Mouse (Mus musculus) midbrain, embryonic 16.5 days (tissue): ENCODE measurements around the gene Serinc3. TPM values are rescaled to one million over a fixed set of nuclear protein-coding genes. Genes with fewer than 3 reads are reported as not detected.
"Not testable (repeated sequence)": the region's sequence is repeated elsewhere in the genome, so short reads cannot be mapped to it uniquely, and the experiment has no call there.

ENCODE experiments used
- ATAC-seq: fragments of 200-750 bp; cut with Nextera tagmentation; 2 replicates; pipeline ENCODE4 v1.8.0; 2017; ENCODE audit warnings: moderate TSS enrichment
- H3K27ac ChIP-seq: fragments of 300-500 bp; sonication (generic); 2 replicates; pipeline ENCODE4 v1.5.1; 2014; ENCODE audit warnings: mild to moderate bottlenecking, low read length, mixed read lengths
- H3K27me3 ChIP-seq: fragments of 300-500 bp; sonication (generic); 2 replicates; pipeline ENCODE4 v1.6.1; 2014; ENCODE audit warnings: low read depth, low read length, mixed read lengths; ENCODE audit not compliant: control insufficient read depth, insufficient read depth
- H3K36me3 ChIP-seq: fragments of 300-500 bp; sonication (generic); 2 replicates; pipeline ENCODE4 v1.6.1; 2014; ENCODE audit warnings: mild to moderate bottlenecking, low read length, moderate library complexity, mixed read lengths; ENCODE audit not compliant: control insufficient read depth, insufficient read depth
- H3K4me1 ChIP-seq: fragments of 300-500 bp; sonication (generic); 2 replicates; pipeline ENCODE4 v1.6.1; 2014; ENCODE audit warnings: mild to moderate bottlenecking, low read length, mixed read lengths; ENCODE audit not compliant: control insufficient read depth, insufficient read depth
- H3K4me2 ChIP-seq: fragments of 300-500 bp; sonication (generic); 2 replicates; pipeline ENCODE4 v1.6.1; 2014; ENCODE audit warnings: mild to moderate bottlenecking, low read length, mixed read lengths
- H3K4me3 ChIP-seq: fragments of 300-500 bp; sonication (generic); 2 replicates; pipeline ENCODE4 v1.5.1; 2014; ENCODE audit warnings: low read depth, mild to moderate bottlenecking, low read length, moderate library complexity, mixed read lengths
- H3K9ac ChIP-seq: fragments of 300-500 bp; sonication (generic); 2 replicates; pipeline ENCODE4 v1.6.1; 2014; ENCODE audit warnings: low read depth, low read length, mixed read lengths
- H3K9me3 ChIP-seq: fragments of 300-500 bp; sonication (generic); replicated peaks from 2 replicates; pipeline ENCODE4 v1.6.1; 2014; ENCODE audit warnings: mild to moderate bottlenecking, low read length, mixed read lengths; ENCODE audit not compliant: control insufficient read depth, poor library complexity, severe bottlenecking
- WGBS: fragments of 180-500 bp; shearing (Covaris S2); extraction: QIAGEN DNeasy Blood & Tissue Kit; methylation state at CpG from one replicate; pipeline ENCODE4 v1.1.7; 2014; 5-methylcytosine and 5-hydroxymethylcytosine counted together
- polyA plus RNA-seq: library from polyadenylated mRNA; unstranded; fragments of >200 nt; fragmentation: Nextera tagmentation; extraction: Ambion mirVana; gene quantifications from 2 replicates; pipeline ENCODE4 v1.2.1, GENCODE M21; 2015

The Serinc3 gene
- polyA plus RNA-seq, 1 experiment from 2014 or later: 36.4 TPM

- Histone ChIP-seq H3K4me2 (no peak overlapping the region), H3K4me1 (peaks cover 26% of the 10 kb centered on the region), H3K36me3 (no peaks in the 10 kb centered on the region), H3K4me3 (no peak overlapping the region), H3K27ac (no peak overlapping the region), H3K9me3 (no peaks in the 10 kb centered on the region), H3K9ac (no peak overlapping the region), H3K27me3 (no peaks in the 10 kb centered on the region)
- no peak for ATAC-seq
- WGBS: 87% methylated on average over 3 of the region's 3 CpGs
Observed at GRCm38 (mm10) chr2:163641681-163642080, 3.2 kb downstream of the Serinc3 start.

GRCm38 (mm10) chr2:163640493-163640892 lies 4.4 kb downstream of the Serinc3 start:
- no peak overlapping the region for H3K4me2 ChIP-seq
- no peak overlapping the region for H3K4me3 ChIP-seq
- H3K4me1 ChIP-seq: peaks cover 26% of the 10 kb centered on the region
- no peak overlapping the region for H3K27ac ChIP-seq
- H3K27me3 ChIP-seq: no peaks in the 10 kb centered on the region
- ATAC-seq: no peak
- 79% methylated on average over 3 of the region's 3 CpGs for WGBS
- H3K9ac ChIP-seq: no peak overlapping the region
- H3K9me3 ChIP-seq: no peaks in the 10 kb centered on the region
- H3K36me3 ChIP-seq: no peaks in the 10 kb centered on the region

DNA sequence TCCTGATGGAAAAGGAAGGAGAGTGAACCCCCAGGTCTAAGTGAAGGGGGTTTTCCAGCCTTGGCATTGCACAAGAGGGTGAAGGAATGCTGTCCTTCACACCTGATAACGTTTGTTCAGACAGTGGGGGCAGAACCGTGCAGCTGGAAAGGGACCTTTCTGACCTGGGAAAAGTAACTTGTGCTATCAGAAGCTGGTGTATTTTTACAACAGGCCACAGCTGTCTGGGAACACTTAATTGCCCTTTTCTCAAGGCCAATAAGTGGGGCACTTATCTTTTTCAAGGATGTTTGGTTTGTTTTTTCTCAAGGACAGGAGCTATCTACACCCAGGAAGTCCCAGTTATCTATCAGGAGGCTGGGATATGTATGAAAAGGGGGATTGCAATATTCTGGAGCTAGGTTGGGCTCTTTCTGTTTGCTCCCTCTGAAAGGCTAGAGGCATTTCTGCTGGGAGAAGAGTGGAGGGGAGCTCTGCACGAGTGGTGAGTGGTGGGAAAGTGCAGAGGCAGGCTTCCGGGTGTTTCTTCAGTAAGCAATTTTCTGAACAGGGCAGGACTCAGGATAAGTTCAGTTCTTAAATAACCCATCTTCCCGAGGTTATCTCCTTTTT lies 7.2 kb downstream of the Serinc3 start:
- Histone ChIP-seq H3K9ac (no peak overlapping the region), H3K4me1 (peaks cover 15% of the 10 kb centered on the region), H3K27me3 (no peaks in the 10 kb centered on the region), H3K27ac (no peak overlapping the region), H3K9me3 (no peaks in the 10 kb centered on the region), H3K4me2 (no peak overlapping the region), H3K4me3 (no peak overlapping the region), H3K36me3 (no peaks in the 10 kb centered on the region; the same call in 1 of the 2 replicates)
- 74% methylated on average over 5 of the region's 5 CpGs for WGBS
- no peak for ATAC-seq

GRCm38 (mm10) chr2:163636057-163636456 lies 8.9 kb downstream of the Serinc3 start:
- ATAC-seq: no peak
- Histone ChIP-seq H3K9ac (no peak overlapping the region), H3K4me2 (no peak overlapping the region), H3K4me1 (peaks cover 9% of the 10 kb centered on the region; the same call in 1 of the 2 replicates), H3K27ac (no peak overlapping the region), H3K4me3 (no peak overlapping the region), H3K9me3 (no peaks in the 10 kb centered on the region), H3K27me3 (no peaks in the 10 kb centered on the region), H3K36me3 (peaks cover 3% of the 10 kb centered on the region)
- WGBS: 98% methylated on average over 2 of the region's 2 CpGs

DNA sequence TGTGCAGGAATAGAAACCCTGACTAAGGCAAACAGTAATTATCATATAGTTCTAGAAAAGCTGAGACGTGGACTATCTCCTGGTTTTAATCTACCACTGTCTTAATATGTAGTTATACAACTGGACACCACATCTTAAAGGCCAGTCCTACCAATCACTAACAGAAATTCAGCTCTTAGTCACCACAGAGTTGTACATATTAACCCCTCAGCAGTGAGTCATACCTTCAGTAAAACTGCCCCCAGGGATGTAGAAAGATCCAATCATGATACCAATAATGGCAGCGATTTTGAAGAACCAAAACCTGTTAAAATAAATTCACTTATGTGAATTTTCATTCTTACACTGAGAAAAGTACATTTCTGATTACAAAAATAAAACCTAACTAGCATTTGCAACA lies 10.7 kb downstream of the Serinc3 start:
- H3K9me3 ChIP-seq: no peaks in the 10 kb centered on the region
- peaks cover 13% of the 10 kb centered on the region for H3K36me3 ChIP-seq
- WGBS: 93% methylated on average over 2 of the region's 2 CpGs
- H3K27ac ChIP-seq: no peak overlapping the region
- H3K4me1 ChIP-seq: 0 out of 2 replicates have a peak, but pooled peaks cover 1% of the 10 kb centered on the region
- H3K4me3 ChIP-seq: no peak overlapping the region
- ATAC-seq: no peak
- H3K4me2 ChIP-seq: no peak overlapping the region
- H3K9ac ChIP-seq: no peak overlapping the region
- H3K27me3 ChIP-seq: no peaks in the 10 kb centered on the region

DNA sequence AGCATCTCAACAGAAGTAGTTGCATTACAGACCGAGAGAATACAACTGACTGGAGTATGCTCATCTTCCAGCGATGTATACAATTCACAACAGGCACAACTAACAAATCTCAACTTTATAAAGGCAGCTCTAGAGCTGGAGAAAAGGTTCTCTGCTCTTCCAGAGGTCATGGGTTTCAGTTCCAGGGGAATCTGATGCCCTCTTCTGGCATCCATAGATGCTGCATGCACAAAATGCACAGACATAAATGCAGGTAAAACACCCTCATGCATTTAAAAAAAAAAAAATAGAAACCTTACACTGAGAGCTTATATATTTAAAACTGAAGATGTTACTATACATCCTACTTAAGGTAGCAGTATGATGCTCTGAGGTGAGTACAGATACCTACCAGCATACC lies 13.2 kb downstream of the Serinc3 start:
- no peaks in the 10 kb centered on the region for H3K4me1 ChIP-seq
- peaks cover 20% of the 10 kb centered on the region for H3K36me3 ChIP-seq

DNA sequence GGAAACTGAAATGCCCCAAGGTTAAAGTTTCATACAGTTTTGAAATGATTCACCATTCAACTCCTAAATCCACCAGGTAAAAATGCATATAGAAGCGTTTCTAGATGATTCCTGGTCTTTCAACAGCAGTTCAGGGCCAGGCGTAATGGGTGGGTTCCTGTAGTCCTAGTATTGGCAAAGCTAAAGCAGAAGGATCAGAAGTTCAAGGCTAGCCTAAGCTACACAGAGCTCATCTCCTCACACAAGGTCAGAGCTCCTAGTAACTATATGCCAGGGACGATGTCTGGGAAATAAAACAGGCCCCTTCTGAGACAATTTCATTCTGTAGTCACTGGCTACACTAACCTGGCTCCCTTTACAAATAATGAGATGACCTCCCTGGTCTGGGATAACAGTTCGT lies 13.7 kb downstream of the Serinc3 start:
- 95% methylated on average over 4 of the region's 4 CpGs for WGBS

More for the DNA sequence above, 13.2 kb downstream of the Serinc3 start:
- no peak for ATAC-seq
- no peak overlapping the region for H3K9ac ChIP-seq
- H3K4me3 ChIP-seq: no peak overlapping the region
- no peak overlapping the region for H3K4me2 ChIP-seq
- no peaks in the 10 kb centered on the region for H3K9me3 ChIP-seq
- H3K27me3 ChIP-seq: no peaks in the 10 kb centered on the region
- WGBS: 95% methylated on average over 2 of the region's 2 CpGs
- no peak overlapping the region for H3K27ac ChIP-seq

GRCm38 (mm10) chr2:163621401-163621800 lies 23.5 kb downstream of the Serinc3 start:
- H3K27ac ChIP-seq, ATAC-seq, H3K4me1 ChIP-seq, H3K27me3 ChIP-seq, H3K4me3 ChIP-seq, H3K9ac ChIP-seq, H3K9me3 ChIP-seq, H3K4me2 ChIP-seq: not testable (repeated sequence)
- 93% methylated on average over 3 of the region's 3 CpGs for WGBS
- peaks cover 32% of the 10 kb centered on the region for H3K36me3 ChIP-seq

More for the DNA sequence above, 13.7 kb downstream of the Serinc3 start:
- no peak overlapping the region for H3K27ac ChIP-seq
- peaks cover 24% of the 10 kb centered on the region for H3K36me3 ChIP-seq
- no peak overlapping the region for H3K4me3 ChIP-seq
- H3K4me1 ChIP-seq: no peaks in the 10 kb centered on the region
- no peaks in the 10 kb centered on the region for H3K9me3 ChIP-seq
- no peaks in the 10 kb centered on the region for H3K27me3 ChIP-seq
- ATAC-seq: no peak
- H3K4me2 ChIP-seq: no peak overlapping the region
- no peak overlapping the region for H3K9ac ChIP-seq

DNA sequence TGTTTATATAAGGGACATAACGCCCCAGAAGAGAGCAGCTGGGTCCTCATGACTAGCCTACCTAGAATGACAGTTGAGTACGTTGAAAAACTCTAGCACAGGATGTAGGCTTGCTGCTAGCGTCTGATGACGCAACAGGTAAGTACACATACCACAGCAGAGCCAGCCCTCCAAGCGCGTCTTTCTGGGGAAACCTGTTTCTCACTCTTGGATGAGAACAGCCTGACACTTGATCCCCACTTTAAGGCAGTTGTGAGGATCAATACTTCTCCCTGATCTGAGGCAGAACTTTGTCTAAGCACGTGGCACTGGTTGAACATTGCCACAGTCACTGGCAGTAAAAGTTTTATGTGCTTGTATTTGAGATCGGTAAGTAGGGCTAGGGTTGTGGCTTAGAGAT lies 24.5 kb downstream of the Serinc3 start:
- Histone ChIP-seq H3K27me3 (no peaks in the 10 kb centered on the region), H3K27ac (no peak overlapping the region), H3K4me2 (no peak overlapping the region), H3K4me1 (no peaks in the 10 kb centered on the region), H3K9me3 (no peaks in the 10 kb centered on the region), H3K4me3 (no peak overlapping the region), H3K36me3 (peaks cover 34% of the 10 kb centered on the region), H3K9ac (no peak overlapping the region)
- WGBS: 92% methylated on average over 8 of the region's 8 CpGs
- no peak for ATAC-seq
